Mouse (Mus musculus): ENCODE data around the gene Ntm. TPM values are rescaled to one million over a fixed set of nuclear protein-coding genes. Genes with fewer than 3 reads are reported as not detected.

The Ntm gene
- polyA plus RNA-seq, 1 experiment from 2014 or later, result 26.5 TPM

DNA sequence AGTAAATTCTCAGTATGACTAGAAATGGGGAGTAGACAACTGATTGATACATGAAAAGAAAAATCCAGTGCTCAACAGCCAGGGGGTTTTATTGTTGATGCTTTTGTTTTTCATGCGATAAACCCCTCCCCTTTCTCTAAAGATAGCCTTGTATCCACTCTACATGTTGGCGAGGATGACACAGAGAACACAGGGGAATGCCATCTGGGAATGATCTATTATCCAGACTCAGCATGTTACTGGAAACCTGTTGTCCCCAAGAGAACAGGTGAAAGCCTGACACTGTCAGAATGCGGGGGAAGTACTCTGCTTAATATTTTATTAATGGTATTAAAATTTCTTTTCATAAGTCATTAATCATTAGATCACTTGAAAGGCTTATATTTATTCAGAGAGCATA lies 690.1 kb downstream of the Ntm start:
- H3K4me2 ChIP-seq, result no peak overlapping the region
- no peaks in the 10 kb centered on the region for H3K9me3 ChIP-seq (replicated peaks)
- peaks cover 12% of the 10 kb centered on the region for H3K4me1 ChIP-seq (replicated peaks)
- no peak for ATAC-seq (replicated peaks; ENCODE audit: insufficient number of reproducible peaks, insufficient read depth, low FRiP score, low read depth)
- no peaks in the 10 kb centered on the region for H3K27me3 ChIP-seq
- no peak overlapping the region for H3K4me3 ChIP-seq
- H3K27ac ChIP-seq, result no peak overlapping the region
- 79% methylated on average over 3 of the region's 3 CpGs for WGBS
- no peak overlapping the region for H3K9ac ChIP-seq
- H3K36me3 ChIP-seq, result no peaks in the 10 kb centered on the region

GRCm38 (mm10) chr9:29269988-29270387 lies 693.0 kb downstream of the Ntm start:
- WGBS, result 68% methylated on average over 6 of the region's 6 CpGs
- ATAC-seq (replicated peaks; ENCODE audit: insufficient number of reproducible peaks, insufficient read depth, low FRiP score, low read depth), result no peak
- Histone ChIP-seq H3K36me3 (no peaks in the 10 kb centered on the region), H3K27ac (no peak overlapping the region), H3K4me1 (replicated peaks) (peaks cover 25% of the 10 kb centered on the region), H3K9me3 (replicated peaks) (no peaks in the 10 kb centered on the region), H3K9ac (no peak overlapping the region), H3K4me3 (no peak overlapping the region), H3K27me3 (no peaks in the 10 kb centered on the region), H3K4me2 (no peak overlapping the region)

- Histone ChIP-seq H3K4me1 (replicated peaks) (peaks cover 27% of the 10 kb centered on the region), H3K27ac (no peak overlapping the region), H3K4me2 (no peak overlapping the region), H3K9me3 (replicated peaks) (no peaks in the 10 kb centered on the region), H3K9ac (no peak overlapping the region), H3K4me3 (no peak overlapping the region), H3K27me3 (no peaks in the 10 kb centered on the region), H3K36me3 (no peaks in the 10 kb centered on the region)
- no peak for ATAC-seq (replicated peaks; ENCODE audit: insufficient number of reproducible peaks, insufficient read depth, low FRiP score, low read depth)
- WGBS, result 86% methylated on average over 2 of the region's 2 CpGs
These were observed 693.7 kb downstream of the Ntm start for GRCm38 (mm10) chr9:29269277-29269646.

- Histone ChIP-seq H3K4me2 (no peak overlapping the region), H3K4me1 (replicated peaks) (peaks cover 27% of the 10 kb centered on the region), H3K27me3 (no peaks in the 10 kb centered on the region), H3K27ac (0 out of 2 replicates have a peak overlapping the region, but pooled peaks have one; percentile 14), H3K4me3 (no peak overlapping the region), H3K9me3 (replicated peaks) (no peaks in the 10 kb centered on the region), H3K9ac (no peak overlapping the region), H3K36me3 (no peaks in the 10 kb centered on the region)
- ATAC-seq (replicated peaks; ENCODE audit: insufficient number of reproducible peaks, insufficient read depth, low FRiP score, low read depth), result no peak
- WGBS, result 38% methylated on average over 10 of the region's 10 CpGs
These were observed 694.2 kb downstream of the Ntm start for GRCm38 (mm10) chr9:29268583-29269276.

GRCm38 (mm10) chr9:29267663-29268062 lies 695.3 kb downstream of the Ntm start:
- no peak overlapping the region for H3K9ac ChIP-seq
- no peak overlapping the region for H3K4me3 ChIP-seq
- no peaks in the 10 kb centered on the region for H3K9me3 ChIP-seq (replicated peaks)
- no peak overlapping the region for H3K4me2 ChIP-seq
- no peaks in the 10 kb centered on the region for H3K27me3 ChIP-seq
- whole genome bisulfite sequencing, result 27% methylated on average over 3 of the region's 3 CpGs
- H3K27ac ChIP-seq, result no peak overlapping the region
- no peaks in the 10 kb centered on the region for H3K36me3 ChIP-seq
- H3K4me1 ChIP-seq (replicated peaks), result peaks cover 27% of the 10 kb centered on the region
- no peak for ATAC-seq (replicated peaks; ENCODE audit: insufficient number of reproducible peaks, insufficient read depth, low FRiP score, low read depth)

- 32% methylated on average over 4 of the region's 4 CpGs for WGBS
- Histone ChIP-seq H3K4me3 (no peak overlapping the region), H3K27me3 (no peaks in the 10 kb centered on the region), H3K27ac (peak overlapping the region; percentile 26), H3K36me3 (no peaks in the 10 kb centered on the region), H3K9ac (no peak overlapping the region), H3K9me3 (replicated peaks) (no peaks in the 10 kb centered on the region), H3K4me1 (replicated peaks) (peaks cover 27% of the 10 kb centered on the region), H3K4me2 (peak overlapping the region; percentile 36)
- ATAC-seq (replicated peaks; ENCODE audit: insufficient number of reproducible peaks, insufficient read depth, low FRiP score, low read depth), result 0 out of 2 replicates have a peak, but pooled peaks have one; percentile 53
These were observed 697.8 kb downstream of the Ntm start for GRCm38 (mm10) chr9:29265177-29265576.

GRCm38 (mm10) chr9:29262836-29263235 lies 700.1 kb downstream of the Ntm start:
- H3K9ac ChIP-seq, result no peak overlapping the region
- WGBS, result 36% methylated on average over 3 of the region's 3 CpGs
- H3K4me1 ChIP-seq (replicated peaks), result peaks cover 15% of the 10 kb centered on the region
- H3K27ac ChIP-seq, result no peak overlapping the region
- H3K9me3 ChIP-seq (replicated peaks), result no peaks in the 10 kb centered on the region
- H3K4me3 ChIP-seq, result no peak overlapping the region
- no peaks in the 10 kb centered on the region for H3K27me3 ChIP-seq
- H3K36me3 ChIP-seq, result no peaks in the 10 kb centered on the region
- H3K4me2 ChIP-seq, result no peak overlapping the region
- no peak for ATAC-seq (replicated peaks; ENCODE audit: insufficient number of reproducible peaks, insufficient read depth, low FRiP score, low read depth)

DNA sequence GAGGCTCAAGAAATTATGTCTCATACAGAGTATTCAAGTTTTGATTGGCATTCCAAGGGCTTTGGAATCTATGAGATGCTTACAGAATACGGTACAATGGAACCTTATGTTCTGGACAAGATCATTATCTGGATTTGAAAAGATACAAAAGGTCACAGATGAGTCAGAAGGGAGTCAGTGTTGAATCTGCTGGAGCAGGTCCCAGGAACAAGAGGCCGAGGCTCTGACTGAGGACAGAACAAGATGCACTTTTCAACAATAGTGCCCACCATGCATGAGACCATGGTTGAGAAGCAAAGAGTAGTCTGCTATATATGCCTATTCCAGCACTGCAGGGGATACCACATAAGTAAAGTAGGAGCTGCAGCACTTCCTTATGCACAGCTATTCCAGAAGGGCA lies 710.1 kb downstream of the Ntm start:
- H3K4me1 ChIP-seq (replicated peaks), result no peaks in the 10 kb centered on the region; the same call in 1 of the 2 replicates
- no peaks in the 10 kb centered on the region for H3K27me3 ChIP-seq
- no peak for ATAC-seq (replicated peaks; ENCODE audit: insufficient number of reproducible peaks, insufficient read depth, low FRiP score, low read depth)
- H3K4me3 ChIP-seq, result no peak overlapping the region
- 69% methylated on average over 2 of the region's 2 CpGs for WGBS
- no peak overlapping the region for H3K27ac ChIP-seq
- H3K4me2 ChIP-seq, result no peak overlapping the region
- H3K9ac ChIP-seq, result no peak overlapping the region
- no peaks in the 10 kb centered on the region for H3K36me3 ChIP-seq
- H3K9me3 ChIP-seq (replicated peaks), result no peaks in the 10 kb centered on the region

- Histone ChIP-seq H3K4me2 (no peak overlapping the region), H3K4me1 (replicated peaks) (peaks cover 5% of the 10 kb centered on the region; the same call in 1 of the 2 replicates), H3K9me3 (replicated peaks) (no peaks in the 10 kb centered on the region), H3K9ac (no peak overlapping the region), H3K27ac (no peak overlapping the region), H3K36me3 (no peaks in the 10 kb centered on the region), H3K4me3 (no peak overlapping the region), H3K27me3 (no peaks in the 10 kb centered on the region)
- WGBS, result 56% methylated on average over 3 of the region's 3 CpGs
- ATAC-seq (replicated peaks; ENCODE audit: insufficient number of reproducible peaks, insufficient read depth, low FRiP score, low read depth), result no peak
These were observed 712.1 kb downstream of the Ntm start for GRCm38 (mm10) chr9:29250813-29251212.

DNA sequence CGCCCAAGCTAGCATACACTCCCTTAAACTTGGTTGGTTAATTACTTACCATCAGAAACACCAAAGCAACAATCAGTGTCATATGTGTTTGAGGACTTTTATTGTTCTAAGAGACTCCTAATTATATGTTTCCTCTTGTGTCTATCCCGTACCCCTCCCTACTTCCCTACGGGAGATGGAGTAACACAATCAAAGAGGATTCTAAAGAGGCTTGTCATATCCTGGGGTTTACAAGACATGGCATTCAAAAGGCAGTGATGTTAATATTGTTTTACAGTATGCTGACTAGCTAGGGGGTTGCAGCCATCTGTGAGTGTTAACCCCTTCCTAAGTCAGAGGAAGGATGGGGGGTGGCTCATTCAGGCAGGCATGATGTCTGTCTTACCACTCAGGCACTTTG lies 715.1 kb downstream of the Ntm start:
- Histone ChIP-seq H3K27me3 (no peaks in the 10 kb centered on the region), H3K4me1 (replicated peaks) (peaks cover 5% of the 10 kb centered on the region; the same call in 1 of the 2 replicates), H3K27ac (no peak overlapping the region), H3K4me2 (no peak overlapping the region), H3K9ac (no peak overlapping the region), H3K36me3 (no peaks in the 10 kb centered on the region), H3K9me3 (replicated peaks) (no peaks in the 10 kb centered on the region), H3K4me3 (no peak overlapping the region)
- no peak for ATAC-seq (replicated peaks; ENCODE audit: insufficient number of reproducible peaks, insufficient read depth, low FRiP score, low read depth)
- 55% methylated on average over 3 of the region's 3 CpGs for WGBS

DNA sequence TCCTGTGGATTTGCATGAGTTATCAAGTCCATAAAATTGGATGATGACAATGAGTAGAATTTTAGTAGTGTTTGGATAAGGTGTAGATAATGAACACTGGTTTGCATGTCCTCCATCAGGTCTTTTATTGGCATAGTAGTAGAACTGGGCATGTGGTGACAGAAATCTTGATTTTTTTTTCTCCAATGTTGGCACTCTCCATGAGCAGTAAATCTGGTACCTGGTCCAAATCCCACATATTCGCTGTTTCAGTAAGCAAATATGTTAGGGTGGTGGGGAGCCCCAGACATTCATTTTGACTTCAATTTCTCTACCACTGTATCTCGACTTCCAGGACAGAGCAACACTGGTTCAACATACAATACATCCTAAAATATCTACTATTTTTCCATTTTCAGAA lies 718.9 kb downstream of the Ntm start:
- Histone ChIP-seq H3K4me3 (no peak overlapping the region), H3K27me3 (no peaks in the 10 kb centered on the region), H3K4me2 (no peak overlapping the region), H3K27ac (no peak overlapping the region), H3K36me3 (no peaks in the 10 kb centered on the region), H3K9me3 (replicated peaks) (no peaks in the 10 kb centered on the region), H3K4me1 (replicated peaks) (peaks cover 5% of the 10 kb centered on the region; the same call in 1 of the 2 replicates), H3K9ac (no peak overlapping the region)
- WGBS, result 83% methylated on average over 2 of the region's 2 CpGs
- ATAC-seq (replicated peaks; ENCODE audit: insufficient number of reproducible peaks, insufficient read depth, low FRiP score, low read depth), result no peak

Measured in heart, embryonic 15.5 days (tissue).